In genomic region chr14:88466416-88466815, GRCm38 (mm10) we compare ENCODE assay signal across 10 mouse cellular contexts. TPM values are rescaled to one million over a fixed set of nuclear protein-coding genes. Genes with fewer than 3 reads are reported as not detected.
A peak's percentile ranks its signal among the peaks of the same experiment; 100 is the strongest.
DNase-seq lines count a peak whose midpoint lies in the region; ATAC-seq and TF ChIP-seq lines count a peak whose summit lies in the region.
"Had no signal": no experiment of that assay in that cellular context is flagged by ENCODE, and none has a peak within 500 bp of the region (broad histone marks: within the 10 kb centered on the region; RNA-seq: fewer than 3 reads in every experiment).

No protein-coding gene starts in this region.

- no peaks in the 10 kb centered on the region for H3K4me1 ChIP-seq in forebrain, postnatal 0 days (ENCODE audit: insufficient read depth)
- H3K4me1 ChIP-seq in forebrain, embryonic 12.5 days: peaks cover 22% of the 10 kb centered on the region

- no peaks in the 10 kb centered on the region for H3K36me3 ChIP-seq in forebrain, postnatal 0 days (ENCODE audit: insufficient read depth)
- no peaks in the 10 kb centered on the region for H3K36me3 ChIP-seq in forebrain, embryonic 12.5 days (replicated peaks)
- H3K36me3 ChIP-seq: G1E had no signal

- H3K9ac ChIP-seq in forebrain, postnatal 0 days: no peak overlapping the region
- no peak overlapping the region for H3K9ac ChIP-seq in forebrain, embryonic 12.5 days

- TF ChIP-seq CTCF in forebrain, postnatal 0 days (IDR thresholded peaks at IDR 0.05; ENCODE audit: low read depth): peak; percentile 79
- peak; percentile 91 for TF ChIP-seq CTCF in layer of hippocampus, adult 2 months (conservative IDR thresholded peaks at IDR 0.05)

- peak; percentile 75 for DNase-seq in forebrain, postnatal 0 days
- peak; percentile 71 to 76 for DNase-seq in layer of hippocampus, adult 2 months (ENCODE audit: low spot score in 2 of 2)
- DNase-seq in layer of hippocampus, adult 9-10 months (ENCODE audit: low spot score): no peak
- DNase-seq in ES-CJ7 (ENCODE audit: low read depth, low spot score): peak; percentile 9
- peak; percentile 17 to 57 for DNase-seq in layer of hippocampus, postnatal 10 days (ENCODE audit: low spot score in 2 of 2)
- no peak for DNase-seq in ovary, adult 18-20 months (ENCODE audit: low spot score)
- no peak for DNase-seq in ovary, postnatal 14 days (ENCODE audit: low spot score)

- H3K9me3 ChIP-seq in forebrain, postnatal 0 days (ENCODE audit: low read length): no peaks in the 10 kb centered on the region
- no peaks in the 10 kb centered on the region for H3K9me3 ChIP-seq in forebrain, embryonic 12.5 days

- H3K27ac ChIP-seq in forebrain, postnatal 0 days (ENCODE audit: low read depth, low read length): no peak overlapping the region
- no peak overlapping the region for H3K27ac ChIP-seq in forebrain, embryonic 12.5 days
- H3K27ac ChIP-seq in layer of hippocampus, adult 2 months: peak overlapping the region; percentile 96

- H3K4me2 ChIP-seq in forebrain, postnatal 0 days (ENCODE audit: low read depth): peak overlapping the region; percentile 25; the same call in 1 of the 2 replicates
- no peak overlapping the region for H3K4me2 ChIP-seq in forebrain, embryonic 12.5 days

- no peaks in the 10 kb centered on the region for H3K27me3 ChIP-seq in forebrain, postnatal 0 days (ENCODE audit: insufficient read depth, low read length)
- peaks cover 29% of the 10 kb centered on the region; the same call in 1 of the 2 replicates for H3K27me3 ChIP-seq in forebrain, embryonic 12.5 days

- 64% methylated on average over 1 of the region's 1 CpGs for WGBS in forebrain, postnatal 0 days
- 92% methylated on average over 1 of the region's 1 CpGs for WGBS in forebrain, embryonic 12.5 days

- no peak for ATAC-seq in forebrain, postnatal 0 days
- no peak for ATAC-seq in forebrain, embryonic 12.5 days (ENCODE audit: low FRiP score)

- H3K4me3 ChIP-seq in forebrain, postnatal 0 days (ENCODE audit: low read depth, low read length): peak overlapping the region; percentile 9; the same call in 1 of the 2 replicates
- H3K4me3 ChIP-seq in forebrain, embryonic 12.5 days (replicated peaks): no peak overlapping the region
- H3K4me3 ChIP-seq in layer of hippocampus, adult 2 months: peak overlapping the region; percentile 70

RNA-seq across cellular contexts. Expression of gene Pcdh20, which starts 4.8 kb away (rescaled TPM):
- 14.1 and 16.0 TPM in 2 replicates for total RNA-seq in forebrain, postnatal 0 days (2014; rRNA removed)
- polyA plus RNA-seq in forebrain, postnatal 0 days (2015; fragmentation: Nextera tagmentation; extraction: Ambion mirVana): 6.1 and 8.2 TPM in 2 replicates
- 2.0 and 2.6 TPM in 2 replicates for polyA plus RNA-seq in forebrain, embryonic 12.5 days (2016; fragmentation: Nextera tagmentation; extraction: Ambion mirVana)
- total RNA-seq in layer of hippocampus, adult 2 months (2021): 100 to 1,000 TPM; 146 to 147 TPM
- total RNA-seq in layer of hippocampus, postnatal 10 days (2021): 10 to 100 TPM; 68.5 to 83.0 TPM
- total RNA-seq: megakaryocyte progenitor cell, adult 5-6 weeks had no signal
- polyA plus RNA-seq: G1E had no signal

Comparison
In these comparisons a context has a peak if more than half of its experiments do, and no peak if none do; other contexts are left out.
1. DNase-seq: peak in forebrain, postnatal 0 days (single experiment), layer of hippocampus, adult 2 months (2 of 2), ES-CJ7 (single experiment) and layer of hippocampus, postnatal 10 days (2 of 2); none in layer of hippocampus, adult 9-10 months (single experiment), ovary, adult 18-20 months (single experiment) and ovary, postnatal 14 days (single experiment).